Mouse (Mus musculus): ENCODE measurements around the gene Sco1.

Sco1 gene

DNA sequence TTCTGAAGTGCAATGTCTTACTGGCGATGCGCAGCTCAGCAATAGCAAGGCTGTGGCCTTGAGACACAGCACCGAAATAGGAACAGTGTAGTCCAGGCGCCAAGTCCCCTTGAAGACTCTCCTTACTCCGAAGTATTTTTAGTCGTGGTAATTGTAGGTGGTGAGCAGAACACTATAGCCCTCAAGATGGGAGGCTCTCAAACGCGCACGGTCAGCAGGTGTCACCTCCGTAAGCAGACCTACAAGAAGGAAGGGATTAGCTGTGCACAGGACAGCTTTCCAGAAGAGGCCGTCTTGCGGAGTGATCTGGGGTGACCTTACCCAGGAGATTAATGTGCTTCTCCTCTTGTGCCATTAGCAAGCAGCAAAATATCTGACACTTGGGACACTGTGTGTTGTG is 62.4 kb downstream of the Sco1 start:
- DNase-seq (ENCODE audit: low spot score in 2 of 2): no peak

Measured in thymus, postnatal 10 days (tissue).